Mouse (Mus musculus) forebrain, postnatal 0 days (tissue): ENCODE data around the gene Fars2. TPM values are rescaled to one million over a fixed set of nuclear protein-coding genes. Genes with fewer than 3 reads are reported as not detected.

ENCODE experiments used
- ATAC-seq: fragments of 200-750 bp; cut with Nextera tagmentation; 2 replicates; pipeline ENCODE4 v1.8.0; 2017; ENCODE audit warnings: mild to moderate bottlenecking, moderate library complexity
- DNase-seq: peaks from one replicate; pipeline ENCODE4 v3.0.0-alpha.2; 2015
- H3K27ac ChIP-seq: fragments of 300-500 bp; sonication (generic); 2 replicates; pipeline ENCODE4 v1.5.1; 2014; ENCODE audit warnings: low read depth, mild to moderate bottlenecking, antibody characterized with exemption, low read length, moderate library complexity, mixed read lengths
- H3K27me3 ChIP-seq: fragments of 300-500 bp; sonication (generic); 2 replicates; pipeline ENCODE4 v1.6.1; 2014; ENCODE audit warnings: mild to moderate bottlenecking, low read length, mixed read lengths; ENCODE audit not compliant: insufficient read depth
- H3K36me3 ChIP-seq: fragments of 300-500 bp; sonication (generic); 2 replicates; pipeline ENCODE4 v1.6.1; 2014; ENCODE audit warnings: mild to moderate bottlenecking, moderate library complexity; ENCODE audit not compliant: insufficient read depth
- H3K4me1 ChIP-seq: fragments of 300-500 bp; sonication (generic); 2 replicates; pipeline ENCODE4 v1.6.1; 2014; ENCODE audit warnings: antibody characterized with exemption; ENCODE audit not compliant: insufficient read depth
- H3K4me2 ChIP-seq: fragments of 300-500 bp; sonication (generic); 2 replicates; pipeline ENCODE4 v1.6.1; 2014; ENCODE audit warnings: low read depth, mild to moderate bottlenecking, moderate library complexity
- H3K4me3 ChIP-seq: fragments of 300-500 bp; sonication (generic); 2 replicates; pipeline ENCODE4 v1.5.1; 2014; ENCODE audit warnings: low read depth, low read length, mixed read lengths
- H3K9ac ChIP-seq: fragments of 300-500 bp; sonication (generic); 2 replicates; pipeline ENCODE4 v1.6.1; 2014; ENCODE audit warnings: mild to moderate bottlenecking
- H3K9me3 ChIP-seq: fragments of 300-500 bp; sonication (generic); 2 replicates; pipeline ENCODE4 v1.6.1; 2016; ENCODE audit warnings: low read length
- CTCF ChIP-seq: sonication (generic); IDR thresholded peaks from 2 replicates; pipeline ENCODE4 v1.5.1; 2016; ENCODE audit warnings: antibody characterized with exemption, control low read depth, low read depth
- WGBS: fragments of 180-500 bp; shearing (Covaris S2); extraction: QIAGEN DNeasy Blood & Tissue Kit; methylation state at CpG from one replicate; pipeline ENCODE4 v1.1.7; 2014; 5-methylcytosine and 5-hydroxymethylcytosine counted together
- polyA plus RNA-seq: library from polyadenylated mRNA; unstranded; fragments of >200 nt; fragmentation: Nextera tagmentation; extraction: Ambion mirVana; gene quantifications from 2 replicates; pipeline ENCODE4 v1.2.1, GENCODE M21; 2015
- total RNA-seq: library from RNA; depleted of rRNA; stranded (reverse); fragments of >200 nt; gene quantifications from 2 replicates; pipeline ENCODE4 v1.2.3, GENCODE M21; 2014

Fars2 gene
- total and polyA plus RNA-seq, 2 experiments from 2014 or later = 29.9 to 35.5 TPM

- peaks cover 4% of the 10 kb centered on the region; the same call in 1 of the 2 replicates for H3K4me1 ChIP-seq
- H3K4me2 ChIP-seq = peak overlapping the region; percentile 60
- ATAC-seq = no peak
- peak overlapping the region; percentile 56 for H3K9ac ChIP-seq
- H3K9me3 ChIP-seq = no peaks in the 10 kb centered on the region
- no peak for TF ChIP-seq CTCF
- no peaks in the 10 kb centered on the region for H3K36me3 ChIP-seq
- peak overlapping the region; percentile 92 for H3K27ac ChIP-seq
- peak; percentile 45 for DNase-seq
- H3K27me3 ChIP-seq = peaks cover 39% of the 10 kb centered on the region
- 6% methylated on average over 23 of the region's 23 CpGs for WGBS
- peak overlapping the region; percentile 39 for H3K4me3 ChIP-seq
Observed at GRCm38 (mm10) chr13:36727779-36728470, 610.7 kb downstream of the Fars2 start.

- no peak for ATAC-seq
- H3K4me1 ChIP-seq = peaks cover 4% of the 10 kb centered on the region; the same call in 1 of the 2 replicates
- H3K27me3 ChIP-seq = peaks cover 36% of the 10 kb centered on the region
Observed at GRCm38 (mm10) chr13:36728509-36728908, 611.3 kb downstream of the Fars2 start.

GRCm38 (mm10) chr13:36729731-36730340 is 612.6 kb downstream of the Fars2 start:
- no peaks in the 10 kb centered on the region for H3K4me1 ChIP-seq
- WGBS = 11% methylated on average over 13 of the region's 13 CpGs
- H3K4me2 ChIP-seq = peak overlapping the region; percentile 71
- H3K36me3 ChIP-seq = no peaks in the 10 kb centered on the region
- H3K4me3 ChIP-seq = peak overlapping the region; percentile 23
- H3K27ac ChIP-seq = peak overlapping the region; percentile 55
- H3K9ac ChIP-seq = peak overlapping the region; percentile 37
- no peaks in the 10 kb centered on the region for H3K9me3 ChIP-seq
- H3K27me3 ChIP-seq = peaks cover 30% of the 10 kb centered on the region
- TF ChIP-seq CTCF = no peak
- no peak for ATAC-seq
- DNase-seq = peak; percentile 33

More at GRCm38 (mm10) chr13:36728509-36728908, 611.3 kb downstream of the Fars2 start:
- Histone ChIP-seq H3K36me3 (no peaks in the 10 kb centered on the region), H3K4me2 (peak overlapping the region; percentile 60), H3K9me3 (no peaks in the 10 kb centered on the region), H3K27ac (peak overlapping the region; percentile 40; the same call in 1 of the 2 replicates), H3K9ac (no peak overlapping the region), H3K4me3 (no peak overlapping the region)
- WGBS = 23% methylated on average over 5 of the region's 5 CpGs
- no peak for DNase-seq
- TF ChIP-seq CTCF = no peak

- no peaks in the 10 kb centered on the region for H3K9me3 ChIP-seq
- peak overlapping the region; percentile 37 for H3K9ac ChIP-seq
- TF ChIP-seq CTCF = no peak
- H3K36me3 ChIP-seq = no peaks in the 10 kb centered on the region
- H3K4me2 ChIP-seq = peak overlapping the region; percentile 71
- no peaks in the 10 kb centered on the region for H3K4me1 ChIP-seq
- peak overlapping the region; percentile 23 for H3K4me3 ChIP-seq
- 15% methylated on average over 14 of the region's 14 CpGs for WGBS
- H3K27ac ChIP-seq = peak overlapping the region; percentile 55
- peaks cover 27% of the 10 kb centered on the region for H3K27me3 ChIP-seq
- DNase-seq (no peak), ATAC-seq (no peak)
Observed at GRCm38 (mm10) chr13:36730341-36730761, 613.1 kb downstream of the Fars2 start.

- peak overlapping the region; percentile 71 for H3K4me2 ChIP-seq
- H3K4me1 ChIP-seq = no peaks in the 10 kb centered on the region
- H3K27ac ChIP-seq = peak overlapping the region; percentile 88
- peak overlapping the region; percentile 56 for H3K9ac ChIP-seq
- H3K36me3 ChIP-seq = no peaks in the 10 kb centered on the region
- H3K4me3 ChIP-seq = peak overlapping the region; percentile 44
- ATAC-seq = peak; percentile 14; the same call in 1 of the 2 replicates
- no peaks in the 10 kb centered on the region for H3K9me3 ChIP-seq
- WGBS = 4% methylated on average over 34 of the region's 34 CpGs
- H3K27me3 ChIP-seq = peaks cover 26% of the 10 kb centered on the region
- DNase-seq = peak; percentile 76
- TF ChIP-seq CTCF = no peak
Observed at GRCm38 (mm10) chr13:36731016-36731930, 614.1 kb downstream of the Fars2 start.

- no peaks in the 10 kb centered on the region for H3K4me1 ChIP-seq
- peak overlapping the region; percentile 56 for H3K9ac ChIP-seq
- H3K27me3 ChIP-seq = peaks cover 26% of the 10 kb centered on the region
- DNase-seq (peak; percentile 77), ATAC-seq (no peak)
- H3K27ac ChIP-seq = peak overlapping the region; percentile 88
- H3K36me3 ChIP-seq = no peaks in the 10 kb centered on the region
- no peak for TF ChIP-seq CTCF
- peak overlapping the region; percentile 71 for H3K4me2 ChIP-seq
- 1% methylated on average over 23 of the region's 23 CpGs for WGBS
- peak overlapping the region; percentile 44 for H3K4me3 ChIP-seq
- H3K9me3 ChIP-seq = no peaks in the 10 kb centered on the region
Observed at GRCm38 (mm10) chr13:36731931-36732461, 614.8 kb downstream of the Fars2 start.
